Mouse (Mus musculus): ENCODE data around the gene Trim13. TPM values are rescaled to one million over a fixed set of nuclear protein-coding genes. Genes with fewer than 3 reads are reported as not detected.

Gene Trim13
- 3.3 to 7.6 TPM (median 5.1 TPM) in 4 replicates for total RNA-seq (2023)

DNA sequence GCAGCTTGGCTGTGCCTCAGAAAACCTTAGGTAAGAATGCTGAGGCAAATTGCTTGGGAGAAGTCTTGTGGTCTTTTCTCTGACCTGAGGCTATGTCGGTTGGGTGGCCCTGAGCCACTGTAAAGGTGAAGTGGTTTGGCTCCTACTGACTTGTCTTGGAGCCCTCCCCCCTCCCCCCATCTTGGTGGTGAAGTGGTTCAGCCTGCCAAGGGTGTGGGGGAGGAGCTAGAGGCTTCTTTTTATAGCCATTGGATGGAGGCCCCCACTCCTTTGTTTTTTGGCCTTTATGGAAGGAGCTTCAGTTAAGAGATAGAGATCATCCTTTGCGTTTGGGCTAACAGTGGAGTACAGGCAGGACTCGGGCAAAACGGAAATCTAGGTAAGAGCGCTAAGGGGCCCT lies at the start of gene Trim13:
Gene Trim13, plus strand, starts transcription at position 280 of the 400 bp plus-strand sequence.

DNA sequence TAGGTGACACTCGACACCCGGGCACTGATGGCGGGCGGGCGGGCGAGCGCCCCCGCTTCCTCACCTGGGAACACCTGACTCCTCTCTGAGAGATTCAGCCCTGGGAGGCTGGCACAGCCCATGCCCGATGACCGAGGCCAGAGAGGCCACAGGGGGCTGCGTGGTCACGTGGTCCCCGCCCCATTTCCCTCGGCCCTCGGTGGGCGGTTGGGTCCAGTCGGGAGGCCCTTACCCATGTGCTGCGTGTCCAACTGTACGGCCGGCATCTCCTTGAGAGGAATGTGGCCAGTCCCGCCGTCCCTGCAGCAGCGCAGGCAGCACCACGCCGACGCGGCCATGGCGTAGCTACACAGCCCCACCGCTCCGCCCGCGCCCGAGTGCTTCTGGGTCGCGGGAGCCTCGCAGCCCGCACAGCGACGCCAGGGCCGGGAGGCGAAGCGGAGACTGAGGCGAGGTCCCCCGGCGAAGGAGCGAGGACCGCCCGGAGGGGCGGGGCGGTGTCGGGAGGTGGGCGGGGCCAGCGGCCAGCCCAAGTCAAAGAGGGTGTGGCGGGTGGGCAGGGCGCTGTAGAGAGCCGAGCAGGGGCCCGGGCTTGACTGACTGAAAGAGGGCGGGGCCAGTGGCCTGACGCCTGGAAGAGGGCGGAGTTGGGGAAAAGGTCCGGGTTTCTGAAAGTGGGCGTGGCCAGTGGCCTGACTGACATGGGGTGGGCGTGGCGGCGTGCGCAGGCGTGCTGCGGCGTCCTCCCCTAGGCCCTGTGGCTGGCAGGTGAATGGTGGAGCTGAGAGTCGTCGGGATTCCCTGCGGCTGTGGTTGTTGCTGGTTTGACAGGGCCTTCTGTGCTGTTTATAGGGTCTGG lies 41.5 kb upstream of the Trim13 start, which contains the start of gene Spryd7:
Gene Spryd7, minus strand, starts transcription at position 598 of the 859 bp plus-strand sequence.

DNA sequence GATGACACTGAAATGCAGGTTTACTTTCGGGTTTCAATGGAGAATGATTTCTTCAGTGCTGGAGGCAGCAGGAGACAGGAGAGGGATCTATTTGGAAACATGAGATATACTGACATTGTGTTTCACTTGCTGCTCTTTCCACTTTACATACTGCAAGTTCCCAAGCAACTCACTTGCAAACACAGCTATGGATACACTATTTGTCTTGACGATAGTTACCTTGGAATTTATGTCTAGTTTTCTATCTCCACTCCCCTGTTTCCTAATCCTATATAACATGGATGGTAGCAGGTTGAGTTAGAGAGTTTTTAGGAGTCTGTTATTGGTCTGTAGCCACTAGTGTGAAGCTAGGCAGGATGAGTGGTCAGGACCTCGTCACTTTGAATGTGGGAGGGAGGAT lies 9.1 kb downstream of the Trim13 start, which contains the start of gene Kcnrg:
Gene Kcnrg, plus strand, starts transcription at position 301 of the 400 bp plus-strand sequence.

Other genes starting within 250 kb of the Trim13 start
- 2.8 to 3.5 TPM (median 3.1 TPM) in 4 replicates for gene Ebpl, start 237.8 kb upstream of the Trim13 start, total RNA-seq (2023)
- 32.0 to 35.4 TPM (median 32.2 TPM) in 4 replicates for gene Kpna3, start 158.4 kb upstream of the Trim13 start, total RNA-seq (2023)
- 7.7 to 11.3 TPM (median 9.0 TPM) in 4 replicates for gene Spryd7, start 41.4 kb upstream of the Trim13 start, total RNA-seq (2023)
- 0.32 to 0.60 TPM (median 0.33 TPM) in 3 of 4 replicates, not detected in the other for gene Kcnrg, start 9.2 kb downstream of the Trim13 start, total RNA-seq (2023)